Mouse (Mus musculus) small intestine, adult 2 months (tissue): ENCODE results near the gene Rundc3a. TPM values are rescaled to one million over a fixed set of nuclear protein-coding genes. Genes with fewer than 3 reads are reported as not detected.
"Not testable (repeated sequence)": the region's sequence is repeated elsewhere in the genome, so short reads cannot be mapped to it uniquely, and the experiment has no call there.

Experiments
- H3K27ac ChIP-seq: fragments of 200-500 bp; 2 replicates; pipeline ENCODE4 v1.5.1; 2012; ENCODE audit warnings: low read depth, low read length, control low read depth, inconsistent platforms; ENCODE audit not compliant: insufficient read depth
- H3K27me3 ChIP-seq: fragments of 200-500 bp; 2 replicates; pipeline ENCODE4 v1.6.1; 2012; ENCODE audit warnings: mild to moderate bottlenecking, moderate library complexity, low read length, inconsistent platforms; ENCODE audit not compliant: control insufficient read depth, insufficient read depth
- H3K36me3 ChIP-seq: fragments of 200-500 bp; 2 replicates; pipeline ENCODE4 v1.6.1; 2012; ENCODE audit warnings: mild to moderate bottlenecking, low read length, control low read depth, inconsistent platforms; ENCODE audit not compliant: control insufficient read depth, insufficient read depth
- H3K4me1 ChIP-seq: fragments of 200-500 bp; 2 replicates; pipeline ENCODE4 v1.6.1; 2012; ENCODE audit warnings: low read length, inconsistent platforms, mixed read lengths; ENCODE audit not compliant: control insufficient read depth, insufficient read depth, insufficient read length
- H3K4me3 ChIP-seq: fragments of 200-500 bp; 2 replicates; pipeline ENCODE4 v1.5.1; 2012; ENCODE audit warnings: low read depth, mild to moderate bottlenecking, control low read depth, inconsistent platforms, low read length, moderate library complexity
- CTCF ChIP-seq: fragments of 200-500 bp; IDR thresholded peaks from 2 replicates; pipeline ENCODE4 v1.5.1; 2012; ENCODE audit warnings: low read depth, mild to moderate bottlenecking, control low read depth, inconsistent platforms, low read length, moderate library complexity, mixed read lengths; ENCODE audit not compliant: insufficient replicate concordance, insufficient read length; ENCODE audit errors: extremely low read depth
- POLR2A ChIP-seq: fragments of 200-500 bp; IDR thresholded peaks from 2 replicates; pipeline ENCODE4 v1.6.1; 2012; ENCODE audit warnings: low read depth, mild to moderate bottlenecking, control low read depth, inconsistent platforms, low read length, moderate library complexity
- WGBS: fragments of 180-500 bp; shearing (Covaris S2); methylation state at CpG from one replicate; pipeline ENCODE4 v1.1.7; 2018; 5-methylcytosine and 5-hydroxymethylcytosine counted together
- polyA plus RNA-seq: library from polyadenylated mRNA; depleted of rRNA; stranded (reverse); fragments of >200 nt; gene quantifications from 2 replicates; pipeline ENCODE4 v1.2.3, GENCODE M21; 2012

The Rundc3a gene
- polyA plus RNA-seq, 1 experiment = 6.5 TPM

GRCm38 (mm10) chr11:102358365-102358764 is 34.8 kb upstream of the Rundc3a start:
- H3K27ac ChIP-seq = no peak overlapping the region
- H3K36me3 ChIP-seq = no peaks in the 10 kb centered on the region
- no peak for TF ChIP-seq POLR2A
- no peak for TF ChIP-seq CTCF
- H3K4me1 ChIP-seq = no peaks in the 10 kb centered on the region
- 0 out of 2 replicates have a peak, but pooled peaks cover 4% of the 10 kb centered on the region for H3K27me3 ChIP-seq
- WGBS = 55% methylated on average over 10 of the region's 10 CpGs
- H3K4me3 ChIP-seq = no peak overlapping the region

- no peak overlapping the region for H3K4me3 ChIP-seq
- no peaks in the 10 kb centered on the region for H3K36me3 ChIP-seq
- 87% methylated on average over 8 of the region's 8 CpGs for WGBS
- no peak for TF ChIP-seq CTCF
- TF ChIP-seq POLR2A = no peak
- H3K27me3 ChIP-seq = no peaks in the 10 kb centered on the region
- no peak overlapping the region for H3K27ac ChIP-seq
- no peaks in the 10 kb centered on the region for H3K4me1 ChIP-seq
These were observed 31.3 kb upstream of the Rundc3a start for GRCm38 (mm10) chr11:102361776-102362495.

- no peaks in the 10 kb centered on the region for H3K4me1 ChIP-seq
- no peaks in the 10 kb centered on the region for H3K36me3 ChIP-seq
- no peaks in the 10 kb centered on the region for H3K27me3 ChIP-seq
- no peak for TF ChIP-seq POLR2A
- 19% methylated on average over 2 of the region's 2 CpGs for WGBS
- H3K27ac ChIP-seq = no peak overlapping the region
- no peak overlapping the region for H3K4me3 ChIP-seq
These were observed 29.6 kb upstream of the Rundc3a start for GRCm38 (mm10) chr11:102363623-102364022.

GRCm38 (mm10) chr11:102364570-102365371 is 28.4 kb upstream of the Rundc3a start:
- WGBS = 72% methylated on average over 14 of the region's 14 CpGs
- no peak overlapping the region for H3K27ac ChIP-seq
- H3K4me3 ChIP-seq = no peak overlapping the region
- no peaks in the 10 kb centered on the region for H3K36me3 ChIP-seq
- no peaks in the 10 kb centered on the region for H3K27me3 ChIP-seq
- TF ChIP-seq POLR2A (no peak), CTCF (no peak)
- H3K4me1 ChIP-seq = no peaks in the 10 kb centered on the region

- H3K27me3 ChIP-seq = no peaks in the 10 kb centered on the region
- WGBS = 88% methylated on average over 4 of the region's 4 CpGs
- H3K36me3 ChIP-seq = no peaks in the 10 kb centered on the region
- TF ChIP-seq POLR2A (no peak), CTCF (no peak)
- H3K27ac ChIP-seq = no peak overlapping the region
- no peak overlapping the region for H3K4me3 ChIP-seq
- H3K4me1 ChIP-seq = no peaks in the 10 kb centered on the region
These were observed 27.5 kb upstream of the Rundc3a start for GRCm38 (mm10) chr11:102365699-102366098.

- not testable (repeated sequence) for H3K27ac ChIP-seq, H3K36me3 ChIP-seq, H3K4me1 ChIP-seq, H3K27me3 ChIP-seq, H3K4me3 ChIP-seq
- 84% methylated on average over 8 of the region's 8 CpGs for WGBS
These were observed 27.1 kb upstream of the Rundc3a start, which contains the start of gene Slc4a1 for GRCm38 (mm10) chr11:102366103-102366502. Gene Slc4a1, minus strand, starts transcription at chr11:102366203.

- H3K27me3 ChIP-seq = no peaks in the 10 kb centered on the region
- WGBS = 69% methylated on average over 9 of the region's 9 CpGs
- H3K36me3 ChIP-seq = no peaks in the 10 kb centered on the region
- H3K4me1 ChIP-seq = no peaks in the 10 kb centered on the region
- no peak overlapping the region for H3K4me3 ChIP-seq
- no peak for TF ChIP-seq CTCF
- TF ChIP-seq POLR2A = no peak
- H3K27ac ChIP-seq = no peak overlapping the region
These were observed 25.5 kb upstream of the Rundc3a start for GRCm38 (mm10) chr11:102367504-102368280.
